Mouse (Mus musculus) midbrain, embryonic 10.5 days (tissue): Measurements from ENCODE around the gene Krtap10-10. TPM values are rescaled to one million over a fixed set of nuclear protein-coding genes. Genes with fewer than 3 reads are reported as not detected.

ENCODE experiments used
- DNase-seq: peaks from one replicate; pipeline ENCODE4 v3.0.0-alpha.2; 2017; ENCODE audit warnings: low spot score
- H3K27ac ChIP-seq: fragments of 300-500 bp; sonication (generic); replicated peaks from 2 replicates; pipeline ENCODE4 v1.5.1; 2016; ENCODE audit warnings: mild to moderate bottlenecking
- H3K27me3 ChIP-seq: fragments of 300-500 bp; sonication (generic); 2 replicates; pipeline ENCODE4 v1.6.1; 2016; ENCODE audit warnings: low read depth, mild to moderate bottlenecking; ENCODE audit not compliant: poor library complexity, severe bottlenecking
- H3K36me3 ChIP-seq: fragments of 300-500 bp; sonication (generic); 2 replicates; pipeline ENCODE4 v1.6.1; 2016; ENCODE audit warnings: mild to moderate bottlenecking, moderate library complexity
- H3K4me1 ChIP-seq: fragments of 300-500 bp; sonication (generic); 2 replicates; pipeline ENCODE4 v1.6.1; 2016
- H3K4me3 ChIP-seq: fragments of 300-500 bp; sonication (generic); 2 replicates; pipeline ENCODE4 v1.5.1; 2016; ENCODE audit warnings: mild to moderate bottlenecking, moderate library complexity
- H3K9me3 ChIP-seq: fragments of 300-500 bp; sonication (generic); replicated peaks from 2 replicates; pipeline ENCODE4 v1.6.1; 2016; ENCODE audit warnings: mild to moderate bottlenecking
- WGBS: fragments of 180-500 bp; shearing (Covaris S2); methylation state at CpG from one replicate; pipeline ENCODE4 v1.1.7; 2016; 5-methylcytosine and 5-hydroxymethylcytosine counted together
- polyA plus RNA-seq: library from polyadenylated mRNA; unstranded; fragments of >200 nt; fragmentation: Nextera tagmentation; extraction: Ambion mirVana; gene quantifications from 2 replicates; pipeline ENCODE4 v1.2.1, GENCODE M21; 2016

Krtap10-10 gene
- polyA plus RNA-seq, 1 experiment from 2014 or later: not detected

DNA sequence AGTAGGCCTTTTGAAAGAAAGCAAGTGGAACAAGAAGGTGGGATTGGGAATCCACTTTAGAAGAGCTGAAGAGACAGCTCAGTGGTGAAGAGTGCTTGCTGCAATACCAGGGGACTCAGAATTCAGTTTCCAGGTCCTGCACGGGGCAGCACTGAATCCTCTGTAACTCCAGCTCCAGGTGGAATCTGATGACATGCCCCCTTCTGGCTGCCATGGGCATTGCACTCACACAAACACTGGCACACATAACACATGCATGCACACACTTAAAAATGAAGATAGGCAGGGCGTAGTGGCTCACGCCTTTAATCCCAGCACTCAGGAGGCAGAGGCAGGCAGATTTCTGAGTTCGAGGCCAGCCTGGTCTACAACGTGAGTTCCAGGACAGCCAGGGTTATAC is 46.8 kb downstream of the Krtap10-10 start:
- DNase-seq: no peak
- H3K27ac ChIP-seq: no peak overlapping the region
- H3K9me3 ChIP-seq: no peaks in the 10 kb centered on the region
- H3K27me3 ChIP-seq: no peaks in the 10 kb centered on the region
- H3K4me1 ChIP-seq: no peaks in the 10 kb centered on the region
- no peaks in the 10 kb centered on the region for H3K36me3 ChIP-seq
- WGBS: 87% methylated on average over 5 of the region's 5 CpGs
- no peak overlapping the region for H3K4me3 ChIP-seq

- no peak for DNase-seq
- no peaks in the 10 kb centered on the region; the same call in 1 of the 2 replicates for H3K9me3 ChIP-seq
- H3K4me1 ChIP-seq: no peaks in the 10 kb centered on the region
- 58% methylated on average over 12 of the region's 12 CpGs for WGBS
- H3K4me3 ChIP-seq: no peak overlapping the region
- H3K27ac ChIP-seq: no peak overlapping the region
- no peaks in the 10 kb centered on the region for H3K27me3 ChIP-seq
- no peaks in the 10 kb centered on the region for H3K36me3 ChIP-seq
Measured at GRCm38 (mm10) chr10:77886007-77886747, 50.4 kb downstream of the Krtap10-10 start.

Other genes starting within 250 kb of the Krtap10-10 start
- 403 and 425 TPM in 2 replicates for gene Sumo3, start 229.8 kb upstream of the Krtap10-10 start, polyA plus RNA-seq
- gene Gm49325, start 229.8 kb upstream of the Krtap10-10 start, polyA plus RNA-seq: 2.2 and 2.4 TPM in 2 replicates
- 104 and 107 TPM in 2 replicates for gene Ube2g2, start 213.7 kb upstream of the Krtap10-10 start, polyA plus RNA-seq
- 0.84 and 0.97 TPM in 2 replicates for gene Tspear, start 149.4 kb upstream of the Krtap10-10 start, polyA plus RNA-seq
- not detected in 2 replicates for gene Gm19402, start 145.2 kb upstream of the Krtap10-10 start, polyA plus RNA-seq
- not detected in 2 replicates for gene Gm9508, start 138.7 kb upstream of the Krtap10-10 start, polyA plus RNA-seq
- not detected in 2 replicates for gene Gm10272, start 129.3 kb upstream of the Krtap10-10 start, polyA plus RNA-seq
- gene Gm10024, start 124.5 kb upstream of the Krtap10-10 start, polyA plus RNA-seq: not detected in 2 replicates
- not detected in 2 replicates for gene Gm10142, start 120.1 kb upstream of the Krtap10-10 start, polyA plus RNA-seq
- gene Krtap12-1, start 115.3 kb upstream of the Krtap10-10 start, polyA plus RNA-seq: not detected in 2 replicates
- gene Gm10100, start 109.5 kb upstream of the Krtap10-10 start, polyA plus RNA-seq: not detected in 2 replicates
- not detected in 2 replicates for gene Gm18596, start 93.3 kb upstream of the Krtap10-10 start, polyA plus RNA-seq
- not detected in 2 replicates for gene Gm9736, start 84.6 kb upstream of the Krtap10-10 start, polyA plus RNA-seq
- not detected in 2 replicates for gene Gm3233, start 76.3 kb upstream of the Krtap10-10 start, polyA plus RNA-seq
- not detected in 2 replicates for gene Gm3238, start 64.6 kb upstream of the Krtap10-10 start, polyA plus RNA-seq
- gene Gm7138, start 59.0 kb upstream of the Krtap10-10 start, polyA plus RNA-seq: not detected in 2 replicates
- gene Gm3250, start 53.4 kb upstream of the Krtap10-10 start, polyA plus RNA-seq: not detected in 2 replicates
- not detected in 2 replicates for gene Gm7137, start 47.7 kb upstream of the Krtap10-10 start, polyA plus RNA-seq
- not detected in 2 replicates for gene Gm9639, start 40.9 kb upstream of the Krtap10-10 start, polyA plus RNA-seq
- not detected in 2 replicates for gene Gm19668, start 36.8 kb upstream of the Krtap10-10 start, polyA plus RNA-seq
- gene Gm9507, start 24.1 kb upstream of the Krtap10-10 start, polyA plus RNA-seq: not detected in 2 replicates
- not detected in 2 replicates for gene Gm2696, start 21.3 kb upstream of the Krtap10-10 start, polyA plus RNA-seq
- gene Krtap10-4, start 8.9 kb upstream of the Krtap10-10 start, polyA plus RNA-seq: not detected in 2 replicates
- not detected in 2 replicates for gene Gm36176, start 10.9 kb downstream of the Krtap10-10 start, polyA plus RNA-seq
- gene Gm10318, start 16.9 kb downstream of the Krtap10-10 start, polyA plus RNA-seq: not detected in 2 replicates
- gene Gm3285, start 26.0 kb downstream of the Krtap10-10 start, polyA plus RNA-seq: not detected in 2 replicates
- gene Lrrc3, start 66.6 kb downstream of the Krtap10-10 start, polyA plus RNA-seq: 2.3 and 3.2 TPM in 2 replicates
- 0.84 and 0.88 TPM in 2 replicates for gene Trpm2, start 134.6 kb downstream of the Krtap10-10 start, polyA plus RNA-seq
- 39.6 and 39.8 TPM in 2 replicates for gene 1810043G02Rik, start 142.6 kb downstream of the Krtap10-10 start, polyA plus RNA-seq
- 203 and 242 TPM in 2 replicates for gene Pfkl, start 174.1 kb downstream of the Krtap10-10 start, polyA plus RNA-seq
- gene Dnmt3l, start 206.0 kb downstream of the Krtap10-10 start, polyA plus RNA-seq: 0.12 and 0.14 TPM in 2 replicates
- 0.12 and 0.19 TPM in 2 replicates for gene Aire, start 207.7 kb downstream of the Krtap10-10 start, polyA plus RNA-seq
- gene Icosl, start 233.4 kb downstream of the Krtap10-10 start, polyA plus RNA-seq: 2.2 and 2.6 TPM in 2 replicates